Comparison of ENCODE assay signal across 25 mouse cellular contexts in genomic region chr17:47712889-47713571, GRCm38 (mm10). TPM values are rescaled to one million over a fixed set of nuclear protein-coding genes. Genes with fewer than 3 reads are reported as not detected.
DNase-seq lines count a peak whose midpoint lies in the region; ATAC-seq lines count a peak whose summit lies in the region.
"Had no signal": no experiment of that assay in that cellular context is flagged by ENCODE, and none has a peak within 500 bp of the region (broad histone marks: within the 10 kb centered on the region; RNA-seq: fewer than 3 reads in every experiment).

No protein-coding gene starts in this region.

- no peaks in the 10 kb centered on the region for H3K36me3 ChIP-seq in hindbrain, embryonic 15.5 days
- H3K36me3 ChIP-seq in hindbrain, embryonic 10.5 days, result no peaks in the 10 kb centered on the region
- no peaks in the 10 kb centered on the region for H3K36me3 ChIP-seq in midbrain, embryonic 16.5 days (ENCODE audit: control insufficient read depth, insufficient read depth, low read length)
- H3K36me3 ChIP-seq: embryonic facial prominence, embryonic 15.5 days; neural tube, embryonic 13.5 days; stomach, embryonic 15.5 days had no signal

- no peak for DNase-seq in frontal cortex, postnatal 36 days (ENCODE audit: low spot score in 2 of 2)
- no peak for DNase-seq in hindbrain, embryonic 10.5 days (ENCODE audit: low spot score)
- peak; percentile 95 for DNase-seq in R1 (ENCODE audit: low read depth, low spot score)
- no peak for DNase-seq in ovary, postnatal 36 days (ENCODE audit: low spot score)
- no peak for DNase-seq in adrenal gland, adult (ENCODE audit: inconsistent age in 2 of 2, low spot score in 1 of 2)
- DNase-seq: adrenal gland, postnatal 10 days; cerebellum, postnatal 10 days; heart, postnatal 14 days; kidney, adult 8-10 months; kidney, postnatal 36 days; layer of hippocampus, adult 9-11 months; left cerebral cortex, postnatal 4 days; liver; lung, postnatal 10 days; thymus, adult 18-20 months; thymus, postnatal 4 days had no signal

- H3K4me3 ChIP-seq in hindbrain, embryonic 15.5 days, result no peak overlapping the region
- H3K4me3 ChIP-seq in hindbrain, embryonic 10.5 days, result no peak overlapping the region
- no peak overlapping the region for H3K4me3 ChIP-seq in midbrain, embryonic 16.5 days (ENCODE audit: low read depth, low read length)
- H3K4me3 ChIP-seq: embryonic facial prominence, embryonic 15.5 days; left cerebral cortex, adult 2 months; neural tube, embryonic 13.5 days; stomach, embryonic 15.5 days had no signal

- no peaks in the 10 kb centered on the region for H3K27me3 ChIP-seq in hindbrain, embryonic 15.5 days
- H3K27me3 ChIP-seq in hindbrain, embryonic 10.5 days (ENCODE audit: insufficient read depth, poor library complexity, severe bottlenecking), result no peaks in the 10 kb centered on the region; the same call in 1 of the 2 replicates
- H3K27me3 ChIP-seq in midbrain, embryonic 16.5 days (ENCODE audit: control insufficient read depth, insufficient read depth, low read depth, low read length), result no peaks in the 10 kb centered on the region
- H3K27me3 ChIP-seq: embryonic facial prominence, embryonic 15.5 days; neural tube, embryonic 13.5 days; stomach, embryonic 15.5 days had no signal

- H3K9ac ChIP-seq in hindbrain, embryonic 15.5 days, result no peak overlapping the region
- H3K9ac ChIP-seq in midbrain, embryonic 16.5 days (ENCODE audit: low read depth, low read length), result peak overlapping the region; percentile 54; the same call in 1 of the 2 replicates
- H3K9ac ChIP-seq: embryonic facial prominence, embryonic 15.5 days; neural tube, embryonic 13.5 days; stomach, embryonic 15.5 days had no signal

- ATAC-seq in frontal cortex, adult (ENCODE audit: low TSS enrichment), result peak; percentile 50; the same call in 1 of the 2 replicates
- ATAC-seq in hindbrain, embryonic 15.5 days (ENCODE audit: low FRiP score, low read depth), result no peak
- ATAC-seq in midbrain, embryonic 16.5 days, result peak; percentile 43; the same call in 1 of the 2 replicates
- ATAC-seq: inflammation-experienced regulatory T-cells, adult 6 months had no signal

- peak overlapping the region; percentile 29 for H3K4me2 ChIP-seq in hindbrain, embryonic 15.5 days
- peak overlapping the region; percentile 37; the same call in 1 of the 2 replicates for H3K4me2 ChIP-seq in midbrain, embryonic 16.5 days (ENCODE audit: low read length)
- H3K4me2 ChIP-seq: embryonic facial prominence, embryonic 15.5 days; neural tube, embryonic 13.5 days; stomach, embryonic 15.5 days had no signal

- H3K9me3 ChIP-seq in hindbrain, embryonic 15.5 days, result no peaks in the 10 kb centered on the region
- H3K9me3 ChIP-seq in hindbrain, embryonic 10.5 days, result no peaks in the 10 kb centered on the region
- no peaks in the 10 kb centered on the region for H3K9me3 ChIP-seq in midbrain, embryonic 16.5 days (replicated peaks; ENCODE audit: control insufficient read depth, low read length, poor library complexity, severe bottlenecking)
- H3K9me3 ChIP-seq: embryonic facial prominence, embryonic 15.5 days; neural tube, embryonic 13.5 days; stomach, embryonic 15.5 days had no signal

- WGBS in hindbrain, embryonic 15.5 days, result 36% methylated on average over 22 of the region's 22 CpGs
- WGBS in hindbrain, embryonic 10.5 days, result 40% methylated on average over 22 of the region's 22 CpGs
- 53% methylated on average over 22 of the region's 22 CpGs for WGBS in midbrain, embryonic 16.5 days

- 0 out of 2 replicates have a peak, but pooled peaks cover 3% of the 10 kb centered on the region for H3K4me1 ChIP-seq in hindbrain, embryonic 15.5 days (replicated peaks)
- H3K4me1 ChIP-seq in hindbrain, embryonic 10.5 days (replicated peaks), result peaks cover 16% of the 10 kb centered on the region
- peaks cover 2% of the 10 kb centered on the region; the same call in 1 of the 2 replicates for H3K4me1 ChIP-seq in midbrain, embryonic 16.5 days (ENCODE audit: control insufficient read depth, insufficient read depth, low read length)
- H3K4me1 ChIP-seq: embryonic facial prominence, embryonic 15.5 days; neural tube, embryonic 13.5 days; stomach, embryonic 15.5 days had no signal

- no peak overlapping the region for H3K27ac ChIP-seq in hindbrain, embryonic 15.5 days (replicated peaks)
- no peak overlapping the region for H3K27ac ChIP-seq in hindbrain, embryonic 10.5 days
- peak overlapping the region; percentile 47; the same call in 1 of the 2 replicates for H3K27ac ChIP-seq in midbrain, embryonic 16.5 days (ENCODE audit: low read length)
- H3K27ac ChIP-seq: embryonic facial prominence, embryonic 15.5 days; left cerebral cortex, adult 2 months; neural tube, embryonic 13.5 days; stomach, embryonic 15.5 days had no signal

RNA-seq across cellular contexts. Expression of gene Pgc, which starts 13.6 kb away (rescaled TPM):
- 0.16 TPM in 1 of 2 replicates, not detected in the other for polyA plus RNA-seq in hindbrain, embryonic 15.5 days (2015; fragmentation: Nextera tagmentation; extraction: Ambion mirVana)
- polyA plus RNA-seq in hindbrain, embryonic 10.5 days (2016; fragmentation: Nextera tagmentation; extraction: Ambion mirVana), result 0.15 TPM in 1 of 2 replicates, not detected in the other
- polyA plus RNA-seq in midbrain, embryonic 16.5 days (2015; fragmentation: Nextera tagmentation; extraction: Ambion mirVana), result 0.13 TPM in 1 of 2 replicates, not detected in the other
- polyA plus RNA-seq: inflammation-experienced regulatory T-cells, adult 6 months; liver, embryonic 16.5 days; neural tube, embryonic 13.5 days had no signal

RNA-seq across cellular contexts. Expression of gene Prickle4, which starts 18.5 kb away (rescaled TPM):
- 1.3 and 1.6 TPM in 2 replicates for polyA plus RNA-seq in hindbrain, embryonic 15.5 days (2015; fragmentation: Nextera tagmentation; extraction: Ambion mirVana)
- 0.34 and 0.66 TPM in 2 replicates for polyA plus RNA-seq in hindbrain, embryonic 10.5 days (2016; fragmentation: Nextera tagmentation; extraction: Ambion mirVana)
- 0.77 and 2.4 TPM in 2 replicates for polyA plus RNA-seq in midbrain, embryonic 16.5 days (2015; fragmentation: Nextera tagmentation; extraction: Ambion mirVana)
- polyA plus RNA-seq: inflammation-experienced regulatory T-cells, adult 6 months had no signal

RNA-seq across cellular contexts. Expression of gene Gm21981, which starts 18.8 kb away (rescaled TPM):
- polyA plus RNA-seq in hindbrain, embryonic 15.5 days (2015; fragmentation: Nextera tagmentation; extraction: Ambion mirVana), result 1.2 and 1.5 TPM in 2 replicates
- 0.27 and 0.86 TPM in 2 replicates for polyA plus RNA-seq in hindbrain, embryonic 10.5 days (2016; fragmentation: Nextera tagmentation; extraction: Ambion mirVana)
- 0.88 and 0.92 TPM in 2 replicates for polyA plus RNA-seq in midbrain, embryonic 16.5 days (2015; fragmentation: Nextera tagmentation; extraction: Ambion mirVana)
- polyA plus RNA-seq: inflammation-experienced regulatory T-cells, adult 6 months; liver, embryonic 16.5 days had no signal

RNA-seq across cellular contexts. Expression of gene Tfeb, which starts 23.8 kb away (rescaled TPM):
- 3.6 and 4.2 TPM in 2 replicates for polyA plus RNA-seq in hindbrain, embryonic 15.5 days (2015; fragmentation: Nextera tagmentation; extraction: Ambion mirVana)
- 2.2 and 3.7 TPM in 2 replicates for polyA plus RNA-seq in hindbrain, embryonic 10.5 days (2016; fragmentation: Nextera tagmentation; extraction: Ambion mirVana)
- 2.9 and 3.0 TPM in 2 replicates for polyA plus RNA-seq in midbrain, embryonic 16.5 days (2015; fragmentation: Nextera tagmentation; extraction: Ambion mirVana)

RNA-seq across cellular contexts. Expression of gene Frs3, which starts 24.2 kb away (rescaled TPM):
- 49.3 and 52.2 TPM in 2 replicates for polyA plus RNA-seq in hindbrain, embryonic 15.5 days (2015; fragmentation: Nextera tagmentation; extraction: Ambion mirVana)
- 9.5 and 12.7 TPM in 2 replicates for polyA plus RNA-seq in hindbrain, embryonic 10.5 days (2016; fragmentation: Nextera tagmentation; extraction: Ambion mirVana)
- 46.0 and 54.1 TPM in 2 replicates for polyA plus RNA-seq in midbrain, embryonic 16.5 days (2015; fragmentation: Nextera tagmentation; extraction: Ambion mirVana)
- polyA plus RNA-seq: inflammation-experienced regulatory T-cells, adult 6 months had no signal
